Comparison of ENCODE assay signal across 18 mouse cellular contexts in genomic region chr5:91783966-91784365, GRCm38 (mm10).
"Had no signal": no experiment of that assay in that cellular context is flagged by ENCODE, and none has a peak within 500 bp of the region (broad histone marks: within the 10 kb centered on the region; RNA-seq: fewer than 3 reads in every experiment).

No protein-coding gene starts in this region.

- H3K9ac ChIP-seq: lung, embryonic 14.5 days; midbrain, embryonic 12.5 days; neural tube, embryonic 13.5 days; neural tube, embryonic 15.5 days had no signal

- DNase-seq: lung, adult 18-20 months; lung, embryonic 14.5 days; lung, postnatal 10 days; lung, postnatal 4 days; midbrain, embryonic 14.5 days; retina, postnatal 1 day; right cerebral cortex, adult 18-20 months; right cerebral cortex, postnatal 25 days; right cerebral cortex, postnatal 4 days; spleen, adult 18-20 months; thymus, adult 18-20 months; thymus, postnatal 25 days; thymus, postnatal 4 days had no signal

- H3K27me3 ChIP-seq: midbrain, embryonic 12.5 days; neural tube, embryonic 13.5 days; neural tube, embryonic 15.5 days had no signal

- H3K4me1 ChIP-seq: midbrain, embryonic 10.5 days; midbrain, embryonic 12.5 days; neural tube, embryonic 13.5 days had no signal

- H3K36me3 ChIP-seq: midbrain, embryonic 10.5 days; midbrain, embryonic 12.5 days; neural tube, embryonic 13.5 days; neural tube, embryonic 15.5 days had no signal

- H3K27ac ChIP-seq: midbrain, embryonic 10.5 days; midbrain, embryonic 12.5 days; neural tube, embryonic 13.5 days; neural tube, embryonic 15.5 days had no signal

- H3K9me3 ChIP-seq: midbrain, embryonic 10.5 days; midbrain, embryonic 12.5 days; neural tube, embryonic 13.5 days; neural tube, embryonic 15.5 days had no signal

- H3K4me3 ChIP-seq: midbrain, embryonic 10.5 days; midbrain, embryonic 12.5 days; myocyte; neural tube, embryonic 13.5 days; neural tube, embryonic 15.5 days had no signal
